Mouse (Mus musculus): Measurements from ENCODE around the gene Cep72.

- TF ChIP-seq CTCF (IDR thresholded peaks at IDR 0.05; ENCODE audit: borderline replicate concordance, control insufficient read depth, extremely low read depth, insufficient read depth, low read length, poor library complexity) (no peak), POLR2A (IDR thresholded peaks at IDR 0.05; ENCODE audit: control insufficient read depth, extremely low read depth, insufficient read depth, low read length, poor library complexity) (no peak)
Observed at GRCm38 (mm10) chr13:74028116-74028515, 34.0 kb downstream of the Cep72 start.

Data from thymus, adult 2 months (tissue).